Mouse (Mus musculus) liver, embryonic 14.5 days (tissue): ENCODE data around the gene Spats2.

ENCODE experiments used
- CTCF ChIP-seq: IDR thresholded peaks from 2 replicates; pipeline ENCODE4 v1.5.1; 2016; ENCODE audit warnings: antibody characterized with exemption, low read depth, control low read depth
- EP300 ChIP-seq: IDR thresholded peaks from 2 replicates; pipeline ENCODE4 v1.6.1; 2016; ENCODE audit warnings: antibody characterized with exemption, low read depth

DNA sequence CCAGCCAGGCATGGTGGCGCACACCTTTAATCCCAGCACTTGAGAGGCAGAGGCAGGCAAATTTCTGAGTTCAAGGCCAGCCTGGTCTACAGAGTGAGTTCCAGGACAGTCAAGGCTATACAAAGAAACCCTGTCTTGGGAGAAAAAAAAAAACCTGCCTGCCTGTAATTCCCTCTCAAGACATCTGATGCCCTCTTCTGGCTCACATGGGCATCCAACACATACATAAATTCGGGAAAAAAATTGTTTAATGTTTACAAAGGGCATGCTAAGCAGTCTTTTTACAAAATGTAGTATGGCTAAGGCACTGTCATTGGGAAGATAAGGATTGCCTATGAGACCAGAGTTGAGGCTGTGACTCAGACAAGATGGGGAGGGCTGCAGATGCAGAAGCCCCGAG is 45.9 kb upstream of the Spats2 start:
- TF ChIP-seq CTCF (no peak), EP300 (no peak)
